In the genomic region with DNA sequence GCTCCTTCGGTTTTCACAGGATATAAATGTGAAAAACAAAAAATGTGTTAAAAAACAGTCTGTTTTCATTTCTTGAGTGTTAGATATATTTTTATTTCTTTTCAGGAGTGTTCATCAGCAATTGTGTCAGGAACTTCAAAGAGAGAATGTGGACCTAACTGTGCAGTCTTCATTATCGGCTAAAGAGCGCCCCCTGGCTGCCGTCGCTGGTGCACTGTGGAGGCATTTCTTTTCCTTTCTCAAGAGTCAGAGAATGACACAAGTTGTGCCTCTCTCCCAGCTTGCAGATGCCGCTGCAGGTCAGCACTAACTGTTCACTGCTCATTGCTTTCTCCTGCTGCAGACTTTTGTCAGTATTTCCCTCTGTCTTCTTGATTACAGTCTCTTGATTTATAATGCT, we compare ENCODE assay signal across 9 mouse cellular contexts.
A peak's percentile ranks its signal among the peaks of the same experiment; 100 is the strongest.
DNase-seq lines count a peak whose midpoint lies in the region; ATAC-seq and TF ChIP-seq lines count a peak whose summit lies in the region.
"Had no signal": no experiment of that assay in that cellular context is flagged by ENCODE, and none has a peak within 500 bp of the region (broad histone marks: within the 10 kb centered on the region; RNA-seq: fewer than 3 reads in every experiment).

No protein-coding gene starts in this region.

- WGBS in forebrain, embryonic 13.5 days, result 17% methylated on average over 6 of the region's 6 CpGs
- 29% methylated on average over 6 of the region's 6 CpGs for WGBS in hindbrain, embryonic 11.5 days
- WGBS in lung, postnatal 0 days, result 17% methylated on average over 6 of the region's 6 CpGs

- no peaks in the 10 kb centered on the region for H3K27me3 ChIP-seq in G1E (ENCODE audit: insufficient read depth, low read length)
- H3K27me3 ChIP-seq in forebrain, embryonic 13.5 days, result no peaks in the 10 kb centered on the region
- no peaks in the 10 kb centered on the region for H3K27me3 ChIP-seq in hindbrain, embryonic 11.5 days (ENCODE audit: control insufficient read depth, insufficient read depth, low read length)
- H3K27me3 ChIP-seq in lung, postnatal 0 days (replicated peaks; ENCODE audit: insufficient read depth, low read length), result no peaks in the 10 kb centered on the region
- H3K27me3 ChIP-seq: limb, embryonic 12.5 days had no signal

- no peak for TF ChIP-seq EP300 in lung, postnatal 0 days (IDR thresholded peaks at IDR 0.05)

- DNase-seq in G1E (ENCODE audit: low spot score), result no peak
- peak; percentile 64 for DNase-seq in c-Kit-positive CD71-positive TER-119-negative erythroid progenitor cells, embryonic 14.5 days (ENCODE audit: low read depth)
- DNase-seq in hindbrain, embryonic 11.5 days (ENCODE audit: low spot score), result peak; percentile 92
- peak; percentile 63 for DNase-seq in layer of hippocampus, adult 9-11 months
- peak; percentile 61 for DNase-seq in lung, postnatal 0 days (ENCODE audit: low spot score)
- peak; percentile 73 for DNase-seq in ovary, postnatal 14 days (ENCODE audit: low spot score)
- peak; percentile 71 for DNase-seq in thymus, postnatal 0 days (ENCODE audit: low spot score)

- no peak overlapping the region for H3K27ac ChIP-seq in forebrain, embryonic 13.5 days
- H3K27ac ChIP-seq in hindbrain, embryonic 11.5 days (ENCODE audit: low read depth, low read length), result no peak overlapping the region
- H3K27ac ChIP-seq in lung, postnatal 0 days (ENCODE audit: low read length), result no peak overlapping the region
- H3K27ac ChIP-seq: limb, embryonic 12.5 days had no signal

- peak; percentile 66 for ATAC-seq in G1E (ENCODE audit: extremely low read depth, insufficient number of reproducible peaks, low FRiP score, poor library complexity, severe bottlenecking)
- ATAC-seq in forebrain, embryonic 13.5 days, result peak; percentile 89
- peak; percentile 75; the same call in 1 of the 2 replicates for ATAC-seq in hindbrain, embryonic 11.5 days (ENCODE audit: low FRiP score)
- ATAC-seq in lung, postnatal 0 days, result peak; percentile 55; the same call in 1 of the 2 replicates

- peaks cover 56% of the 10 kb centered on the region for H3K36me3 ChIP-seq in G1E (replicated peaks)
- peaks cover 14% of the 10 kb centered on the region for H3K36me3 ChIP-seq in forebrain, embryonic 13.5 days (ENCODE audit: poor library complexity, severe bottlenecking)
- H3K36me3 ChIP-seq in hindbrain, embryonic 11.5 days (ENCODE audit: control insufficient read depth, insufficient read depth, low read length), result no peaks in the 10 kb centered on the region
- no peaks in the 10 kb centered on the region for H3K36me3 ChIP-seq in lung, postnatal 0 days (ENCODE audit: insufficient read depth, low read length)

- no peak overlapping the region for H3K9ac ChIP-seq in forebrain, embryonic 13.5 days
- no peak overlapping the region for H3K9ac ChIP-seq in hindbrain, embryonic 11.5 days (ENCODE audit: low read depth, low read length)
- H3K9ac ChIP-seq in lung, postnatal 0 days (replicated peaks; ENCODE audit: low read depth), result no peak overlapping the region
- H3K9ac ChIP-seq: limb, embryonic 12.5 days had no signal

- H3K4me1 ChIP-seq in G1E (ENCODE audit: insufficient read depth, low read depth, low read length), result no peaks in the 10 kb centered on the region; the same call in 1 of the 2 replicates
- no peaks in the 10 kb centered on the region for H3K4me1 ChIP-seq in forebrain, embryonic 13.5 days
- no peaks in the 10 kb centered on the region for H3K4me1 ChIP-seq in hindbrain, embryonic 11.5 days (replicated peaks; ENCODE audit: control insufficient read depth, insufficient read depth, low read length)
- H3K4me1 ChIP-seq in lung, postnatal 0 days (ENCODE audit: insufficient read depth, low read depth, low read length), result no peaks in the 10 kb centered on the region
- H3K4me1 ChIP-seq: limb, embryonic 12.5 days had no signal

- no peak overlapping the region for H3K4me2 ChIP-seq in forebrain, embryonic 13.5 days
- H3K4me2 ChIP-seq in hindbrain, embryonic 11.5 days (replicated peaks; ENCODE audit: low read depth, low read length), result no peak overlapping the region
- no peak overlapping the region for H3K4me2 ChIP-seq in lung, postnatal 0 days (replicated peaks; ENCODE audit: low read depth, low read length)
- H3K4me2 ChIP-seq: limb, embryonic 12.5 days had no signal

- H3K4me3 ChIP-seq in G1E (ENCODE audit: low read depth, low read length), result no peak overlapping the region
- no peak overlapping the region for H3K4me3 ChIP-seq in forebrain, embryonic 13.5 days
- H3K4me3 ChIP-seq in hindbrain, embryonic 11.5 days (ENCODE audit: low read depth, low read length), result no peak overlapping the region
- H3K4me3 ChIP-seq in lung, postnatal 0 days (ENCODE audit: low read depth, low read length), result no peak overlapping the region
- H3K4me3 ChIP-seq: limb, embryonic 12.5 days had no signal

- TF ChIP-seq CTCF in G1E (IDR thresholded peaks at IDR 0.05; ENCODE audit: low read depth, low read length), result peak; percentile 77
- TF ChIP-seq CTCF in lung, postnatal 0 days (IDR thresholded peaks at IDR 0.05), result peak; percentile 89

- no peaks in the 10 kb centered on the region for H3K9me3 ChIP-seq in G1E (replicated peaks)
- H3K9me3 ChIP-seq in forebrain, embryonic 13.5 days (replicated peaks), result no peaks in the 10 kb centered on the region
- H3K9me3 ChIP-seq in hindbrain, embryonic 11.5 days (ENCODE audit: control insufficient read depth, low read length), result no peaks in the 10 kb centered on the region
- H3K9me3 ChIP-seq in lung, postnatal 0 days (ENCODE audit: low read length), result no peaks in the 10 kb centered on the region
